Mouse (Mus musculus) intestine, postnatal 0 days (tissue): ENCODE measurements around the gene Pls1. TPM values are rescaled to one million over a fixed set of nuclear protein-coding genes. Genes with fewer than 3 reads are reported as not detected.

Experiments used
- ATAC-seq: fragments of 200-750 bp; cut with Nextera tagmentation; 2 replicates; pipeline ENCODE4 v1.8.0; 2017; ENCODE audit warnings: mild to moderate bottlenecking, moderate TSS enrichment, moderate library complexity
- H3K27ac ChIP-seq: fragments of 300-500 bp; sonication (generic); 2 replicates; pipeline ENCODE4 v1.5.1; 2014; ENCODE audit warnings: mild to moderate bottlenecking, low read depth, low read length, moderate library complexity
- H3K27me3 ChIP-seq: fragments of 300-500 bp; sonication (generic); replicated peaks from 2 replicates; pipeline ENCODE4 v1.6.1; 2014; ENCODE audit warnings: low read length, mixed read lengths; ENCODE audit not compliant: control insufficient read depth, insufficient read depth
- H3K36me3 ChIP-seq: fragments of 300-500 bp; sonication (generic); 2 replicates; pipeline ENCODE4 v1.6.1; 2014; ENCODE audit warnings: mild to moderate bottlenecking, moderate library complexity; ENCODE audit not compliant: control insufficient read depth, insufficient read depth
- H3K4me1 ChIP-seq: fragments of 300-500 bp; sonication (generic); replicated peaks from 2 replicates; pipeline ENCODE4 v1.6.1; 2014; ENCODE audit warnings: antibody characterized with exemption, low read length, mixed read lengths; ENCODE audit not compliant: control insufficient read depth, insufficient read depth
- H3K4me2 ChIP-seq: fragments of 300-500 bp; sonication (generic); replicated peaks from 2 replicates; pipeline ENCODE4 v1.6.1; 2014; ENCODE audit warnings: low read depth, mild to moderate bottlenecking, moderate library complexity
- H3K4me3 ChIP-seq: fragments of 300-500 bp; sonication (generic); 2 replicates; pipeline ENCODE4 v1.5.1; 2014; ENCODE audit warnings: low read depth, low read length
- H3K9ac ChIP-seq: fragments of 300-500 bp; sonication (generic); 2 replicates; pipeline ENCODE4 v1.6.1; 2014; ENCODE audit warnings: mild to moderate bottlenecking, low read depth, low read length
- H3K9me3 ChIP-seq: fragments of 300-500 bp; sonication (generic); 2 replicates; pipeline ENCODE4 v1.6.1; 2016; ENCODE audit warnings: mixed run types; ENCODE audit not compliant: control insufficient read depth
- CTCF ChIP-seq: sonication (generic); IDR thresholded peaks from 2 replicates; pipeline ENCODE4 v1.5.1; 2016; ENCODE audit warnings: low read depth, mild to moderate bottlenecking, control low read depth, antibody characterized with exemption, moderate library complexity
- WGBS: fragments of 180-500 bp; shearing (Covaris S2); extraction: QIAGEN DNeasy Blood & Tissue Kit; methylation state at CpG from one replicate; pipeline ENCODE4 v1.1.7; 2014; 5-methylcytosine and 5-hydroxymethylcytosine counted together
- polyA plus RNA-seq: library from polyadenylated mRNA; unstranded; fragments of >200 nt; fragmentation: Nextera tagmentation; extraction: Ambion mirVana; gene quantifications from 2 replicates; pipeline ENCODE4 v1.2.1, GENCODE M21; 2015

Gene Pls1
- polyA plus RNA-seq, 1 experiment from 2014 or later, result 512 TPM

DNA sequence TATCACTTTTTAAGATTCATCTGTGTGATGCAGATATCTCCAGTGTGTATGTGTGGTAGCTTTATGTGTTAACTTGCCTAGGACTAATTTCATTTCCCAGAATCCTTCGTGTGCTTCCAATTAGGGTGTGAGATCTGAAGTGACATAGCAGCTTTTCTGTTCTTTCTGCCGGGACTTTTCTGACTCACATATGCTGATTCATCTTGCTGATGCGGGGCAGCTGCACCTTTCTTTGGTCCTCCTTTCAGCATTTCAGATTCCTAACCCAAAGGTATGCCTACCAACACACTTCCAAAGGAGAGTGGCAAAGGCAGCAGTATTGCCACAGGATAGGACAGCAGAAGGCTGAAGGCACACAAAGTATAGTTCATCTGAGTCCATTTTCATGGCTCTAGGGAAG lies 141.0 kb downstream of the Pls1 start:
- Histone ChIP-seq H3K27me3 (no peaks in the 10 kb centered on the region), H3K36me3 (no peaks in the 10 kb centered on the region), H3K4me3 (no peak overlapping the region), H3K4me2 (no peak overlapping the region), H3K9me3 (no peaks in the 10 kb centered on the region), H3K9ac (no peak overlapping the region), H3K4me1 (no peaks in the 10 kb centered on the region), H3K27ac (no peak overlapping the region)
- TF ChIP-seq CTCF, result no peak
- ATAC-seq, result no peak
- 86% methylated on average over 3 of the region's 3 CpGs for WGBS

Other genes with a start within 250 kb of the Pls1 start
- 0.16 and 0.43 TPM in 2 replicates for gene Pcolce2, start 207.7 kb downstream of the Pls1 start, polyA plus RNA-seq
- gene Trpc1, start 94.9 kb downstream of the Pls1 start, polyA plus RNA-seq, result 1.8 and 2.0 TPM in 2 replicates
- gene Atr, start 12.3 kb upstream of the Pls1 start, polyA plus RNA-seq, result 4.3 and 5.0 TPM in 2 replicates
- gene Xrn1, start 109.4 kb upstream of the Pls1 start, polyA plus RNA-seq, result 7.4 and 10.0 TPM in 2 replicates